Mouse (Mus musculus): Measurements from ENCODE around the gene Gm11596.

- TF ChIP-seq CTCF (IDR thresholded peaks at IDR 0.05; ENCODE audit: insufficient read depth, low read depth, low read length) (no peak), POLR2A (IDR thresholded peaks at IDR 0.05; ENCODE audit: insufficient read depth, low read depth, low read length) (no peak)
Measured at GRCm38 (mm10) chr11:99793367-99793766, at the start of gene Gm11596.
